Mouse (Mus musculus): ENCODE measurements at regions not wholly inside any gene's neighbourhood (a gene's known extent, or its start where the extent isn't known, plus 50 kb on each side); places are given as distances from the start of the nearest gene placed in this dataset.

DNA sequence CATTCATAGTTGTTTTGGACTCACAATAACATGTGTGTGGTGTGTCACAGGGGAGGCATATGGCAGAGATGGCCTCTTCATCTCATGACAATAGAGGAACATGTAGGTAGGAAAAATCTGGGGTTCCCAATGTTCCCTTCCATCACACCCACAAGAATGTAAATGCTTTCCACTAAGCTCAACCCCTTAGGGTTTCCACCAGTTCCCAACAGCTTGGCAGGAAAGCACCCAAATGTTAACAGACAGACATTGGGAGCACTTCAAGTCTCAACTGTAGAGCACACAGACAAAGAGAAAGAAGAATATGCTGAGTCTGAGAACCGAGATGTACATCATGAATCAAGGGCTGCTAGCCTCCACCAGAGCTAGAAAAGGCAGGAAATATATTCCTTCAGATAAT lies 339.7 kb upstream of the Actbl2 start:
- no peak for ATAC-seq (ENCODE audit: extremely low read depth, insufficient number of reproducible peaks, low FRiP score, poor library complexity, severe bottlenecking)

- ATAC-seq (ENCODE audit: extremely low read depth, insufficient number of reproducible peaks, low FRiP score, poor library complexity, severe bottlenecking): no peak
Observed at GRCm38 (mm10) chr13:110923936-110924335, 330.9 kb upstream of the Actbl2 start.

DNA sequence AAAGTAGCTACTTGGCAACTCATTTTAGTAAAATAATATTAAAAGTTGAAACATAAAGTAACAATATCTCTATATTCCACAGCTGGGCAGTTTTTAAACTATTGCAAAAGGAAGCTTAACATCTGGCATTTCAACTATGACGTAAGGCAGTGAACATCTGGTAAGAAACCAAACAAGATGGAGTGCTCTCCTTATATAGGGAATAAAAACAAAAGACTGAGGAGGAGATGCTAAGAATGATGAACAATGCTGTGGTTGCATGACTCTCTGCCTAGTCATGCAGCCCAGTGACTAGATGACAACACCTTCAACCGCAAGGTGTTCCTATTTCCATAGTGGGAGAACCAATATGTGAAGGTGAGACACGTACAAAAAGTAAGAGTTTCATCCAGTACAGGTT lies 329.9 kb upstream of the Actbl2 start:
- no peak for ATAC-seq (ENCODE audit: extremely low read depth, insufficient number of reproducible peaks, low FRiP score, poor library complexity, severe bottlenecking)

DNA sequence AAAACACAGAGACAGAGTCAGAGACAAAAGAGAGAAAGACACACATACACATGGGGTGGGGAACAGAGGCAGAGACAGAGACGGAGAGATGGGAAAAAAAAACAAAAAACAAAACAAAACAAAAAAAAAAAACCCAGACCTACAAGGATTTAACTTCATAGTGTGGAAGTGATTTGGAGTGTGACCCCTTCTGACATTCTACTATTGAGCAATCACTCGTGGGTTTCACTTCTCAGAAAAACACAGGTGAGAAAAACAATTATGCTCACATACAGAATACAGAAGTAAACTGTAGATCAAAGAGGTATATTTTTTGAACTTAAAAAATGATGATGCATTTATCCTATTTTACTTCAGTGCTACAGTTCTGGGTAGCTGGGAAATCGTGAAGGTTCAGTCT lies 326.7 kb upstream of the Actbl2 start:
- ATAC-seq (ENCODE audit: extremely low read depth, insufficient number of reproducible peaks, low FRiP score, poor library complexity, severe bottlenecking): no peak

GRCm38 (mm10) chr13:110928894-110929293 lies 325.9 kb upstream of the Actbl2 start:
- no peak for ATAC-seq (ENCODE audit: extremely low read depth, insufficient number of reproducible peaks, low FRiP score, poor library complexity, severe bottlenecking)

DNA sequence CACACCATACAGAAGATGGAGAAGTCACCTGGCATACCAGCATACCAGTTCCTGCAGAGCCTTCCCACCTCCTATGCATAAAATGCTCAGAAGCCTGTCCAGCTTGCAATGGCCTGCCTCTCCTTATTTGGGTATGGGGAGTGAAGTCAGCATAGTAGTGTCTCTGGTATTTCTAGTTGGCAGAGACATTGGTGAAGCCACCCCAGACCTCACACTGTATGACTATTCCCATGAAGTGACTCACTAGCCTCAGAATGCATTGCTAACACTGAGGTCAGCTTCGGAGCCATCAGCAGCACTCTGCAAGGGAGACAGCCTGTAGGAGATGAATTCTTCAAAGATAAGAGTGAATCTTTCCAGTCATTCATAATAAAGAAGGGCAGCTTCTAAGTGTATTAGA lies 325.2 kb upstream of the Actbl2 start:
- no peak for ATAC-seq (ENCODE audit: extremely low read depth, insufficient number of reproducible peaks, low FRiP score, poor library complexity, severe bottlenecking)

- ATAC-seq (ENCODE audit: extremely low read depth, insufficient number of reproducible peaks, low FRiP score, poor library complexity, severe bottlenecking): no peak
Observed at GRCm38 (mm10) chr13:110941587-110941986, 313.2 kb upstream of the Actbl2 start.

DNA sequence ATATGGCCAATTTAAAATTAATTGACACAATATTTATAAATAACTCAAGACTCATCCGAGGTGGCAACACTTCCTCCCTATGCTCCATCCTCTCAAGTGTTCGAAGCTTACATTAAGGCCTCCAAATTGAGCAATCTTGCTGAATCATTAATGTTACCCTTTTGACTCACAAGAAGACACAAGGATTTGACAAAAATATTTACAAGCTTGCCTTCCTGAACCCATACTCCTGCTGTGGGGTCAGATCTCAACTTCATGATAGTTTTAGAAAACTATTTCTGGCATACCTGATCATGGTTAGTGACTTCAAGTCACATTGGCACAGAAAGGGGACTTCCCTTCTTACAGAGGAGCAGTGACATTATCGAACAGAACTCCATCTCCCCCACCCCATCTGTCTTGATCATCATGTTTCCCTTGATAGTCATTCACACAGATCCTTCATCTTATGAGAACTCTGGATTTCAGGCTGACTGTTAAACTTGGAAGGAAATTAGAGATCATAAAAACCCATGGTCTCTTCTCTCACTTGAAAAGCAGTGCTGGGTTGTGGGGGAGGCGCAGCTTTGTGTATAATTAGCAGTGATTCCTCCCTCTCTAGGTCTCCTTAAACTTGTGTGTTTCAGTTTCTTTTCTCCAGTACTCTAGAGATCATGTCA lies 311.7 kb upstream of the Actbl2 start:
- ATAC-seq (ENCODE audit: extremely low read depth, insufficient number of reproducible peaks, low FRiP score, poor library complexity, severe bottlenecking): no peak

DNA sequence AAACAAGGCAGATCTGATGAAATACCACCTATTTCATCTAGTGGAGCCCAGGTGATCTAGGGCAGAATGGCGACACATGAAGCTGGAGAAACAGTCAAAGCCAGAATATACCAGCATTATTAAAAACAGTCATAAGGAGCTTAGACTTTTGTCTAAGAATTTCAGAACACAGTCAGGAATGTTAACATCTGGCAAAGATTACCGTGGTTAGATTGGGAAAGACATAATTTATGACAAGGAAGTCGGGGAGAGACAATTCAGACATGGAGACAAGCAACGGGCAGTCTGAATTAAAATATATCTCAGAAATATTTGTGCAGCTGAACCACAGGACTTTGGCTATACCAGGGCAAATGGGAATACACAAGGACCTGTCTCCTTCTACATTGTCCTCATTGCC lies 310.8 kb upstream of the Actbl2 start:
- ATAC-seq (ENCODE audit: extremely low read depth, insufficient number of reproducible peaks, low FRiP score, poor library complexity, severe bottlenecking): no peak

DNA sequence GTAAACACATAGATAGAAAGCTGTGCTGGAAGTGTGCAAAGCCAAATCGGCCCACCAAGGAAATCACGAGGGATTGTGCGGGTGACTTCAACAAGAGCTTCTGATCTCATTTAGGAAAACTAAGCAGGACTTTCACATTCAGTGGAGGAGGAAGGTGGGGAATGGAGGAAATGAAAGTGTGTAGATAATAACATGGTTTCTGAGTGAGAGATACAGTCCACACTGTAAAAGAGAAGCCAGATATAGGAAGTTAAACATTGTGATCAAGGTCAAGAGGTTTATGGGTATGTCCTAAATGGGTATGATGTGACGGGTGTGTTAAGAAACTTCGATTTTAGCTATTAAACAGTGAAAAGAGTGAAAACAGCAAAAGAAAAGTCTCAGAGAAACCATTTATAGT lies 310.1 kb upstream of the Actbl2 start:
- ATAC-seq (ENCODE audit: extremely low read depth, insufficient number of reproducible peaks, low FRiP score, poor library complexity, severe bottlenecking): no peak

- ATAC-seq (ENCODE audit: extremely low read depth, insufficient number of reproducible peaks, low FRiP score, poor library complexity, severe bottlenecking): peak; percentile 71
Observed at GRCm38 (mm10) chr13:110960212-110960611, 294.6 kb upstream of the Actbl2 start.

GRCm38 (mm10) chr13:110967109-110967508 lies 287.7 kb upstream of the Actbl2 start:
- no peak for ATAC-seq (ENCODE audit: extremely low read depth, insufficient number of reproducible peaks, low FRiP score, poor library complexity, severe bottlenecking)

GRCm38 (mm10) chr13:110967626-110968506 lies 286.9 kb upstream of the Actbl2 start:
- ATAC-seq (ENCODE audit: extremely low read depth, insufficient number of reproducible peaks, low FRiP score, poor library complexity, severe bottlenecking): peak; percentile 94

DNA sequence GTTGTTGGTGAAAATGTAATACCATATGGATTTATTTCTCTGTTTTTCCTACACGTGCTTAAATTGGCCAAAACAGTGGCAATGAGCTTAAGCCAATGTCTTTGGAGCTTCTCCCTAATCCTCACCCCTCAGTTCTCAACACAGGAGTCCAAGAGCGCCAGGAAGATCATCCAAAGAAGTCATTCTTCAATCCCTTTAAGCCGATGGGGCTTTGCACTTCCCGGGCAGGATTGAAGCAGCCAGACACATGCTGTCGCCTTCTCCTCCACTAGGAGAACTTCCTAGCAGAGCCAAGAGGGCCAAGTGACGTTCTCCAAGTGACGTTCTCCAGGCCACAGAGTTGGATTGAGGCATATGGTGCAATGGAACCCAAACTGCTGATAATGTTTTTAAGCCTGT lies 286.3 kb upstream of the Actbl2 start:
- ATAC-seq (ENCODE audit: extremely low read depth, insufficient number of reproducible peaks, low FRiP score, poor library complexity, severe bottlenecking): no peak

DNA sequence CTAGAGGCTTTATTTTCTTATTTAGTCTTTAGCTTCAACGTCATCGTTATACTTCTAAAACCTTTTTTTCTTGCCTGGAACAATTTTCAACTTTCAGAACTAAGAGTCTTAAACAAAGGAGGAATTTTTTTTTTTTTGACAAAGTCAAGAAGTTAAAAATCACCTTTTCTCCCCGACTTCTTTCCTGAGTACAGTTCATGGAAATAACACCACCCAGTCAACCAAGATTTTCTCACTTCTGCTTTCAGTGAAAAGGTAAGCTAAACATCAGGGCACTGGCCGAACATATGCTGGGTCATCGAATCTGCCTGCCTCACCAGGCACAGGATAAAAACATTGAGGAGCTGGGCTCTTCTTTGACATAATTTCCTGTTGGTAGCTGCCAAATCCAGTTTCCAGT lies 277.4 kb upstream of the Actbl2 start:
- ATAC-seq (ENCODE audit: extremely low read depth, insufficient number of reproducible peaks, low FRiP score, poor library complexity, severe bottlenecking): no peak

- ATAC-seq (ENCODE audit: extremely low read depth, insufficient number of reproducible peaks, low FRiP score, poor library complexity, severe bottlenecking): no peak
Observed at GRCm38 (mm10) chr13:110978022-110978421, 276.8 kb upstream of the Actbl2 start.

- no peak for ATAC-seq (ENCODE audit: extremely low read depth, insufficient number of reproducible peaks, low FRiP score, poor library complexity, severe bottlenecking)
Observed at GRCm38 (mm10) chr13:110990677-110991076, 264.1 kb upstream of the Actbl2 start.

GRCm38 (mm10) chr13:110991121-110991520 lies 263.7 kb upstream of the Actbl2 start:
- ATAC-seq (ENCODE audit: extremely low read depth, insufficient number of reproducible peaks, low FRiP score, poor library complexity, severe bottlenecking): no peak

DNA sequence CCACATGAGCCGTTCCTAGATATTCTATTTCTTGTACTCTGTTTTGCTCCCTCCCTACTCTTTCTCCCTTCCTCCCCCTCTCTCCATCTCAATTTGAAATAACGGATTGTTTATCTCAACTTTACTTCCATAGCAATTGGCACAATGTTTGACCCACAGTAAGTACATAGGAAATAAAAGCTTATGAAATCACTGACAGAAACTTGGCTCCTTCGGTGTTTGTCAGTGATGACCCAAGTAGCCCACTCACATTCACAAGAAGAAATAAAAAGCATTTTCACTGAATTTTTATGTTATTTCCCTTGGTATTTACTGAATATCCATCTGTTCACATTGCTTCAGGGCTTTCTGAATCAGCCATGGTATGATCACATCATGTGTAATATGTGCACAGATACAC lies 260.2 kb upstream of the Actbl2 start:
- ATAC-seq (ENCODE audit: extremely low read depth, insufficient number of reproducible peaks, low FRiP score, poor library complexity, severe bottlenecking): no peak

DNA sequence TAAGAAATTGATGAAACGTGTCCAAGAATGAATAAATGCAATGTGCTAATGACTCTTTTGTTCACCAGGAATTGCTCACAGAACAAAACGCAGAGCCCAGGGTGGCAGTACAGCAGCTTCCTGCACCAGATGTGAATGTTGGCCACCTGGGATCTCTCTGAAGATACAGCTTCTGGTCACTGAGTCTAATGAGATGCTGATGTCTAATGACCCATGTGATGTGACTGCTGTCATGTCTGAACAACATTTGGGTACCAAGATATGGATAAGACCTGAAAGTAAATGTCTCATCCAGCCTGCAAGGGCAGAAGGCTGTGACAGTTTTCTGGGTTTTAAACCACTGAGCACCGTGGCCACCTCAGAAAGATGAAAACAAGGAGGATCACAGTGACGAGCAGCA lies 252.1 kb upstream of the Actbl2 start:
- no peak for ATAC-seq (ENCODE audit: extremely low read depth, insufficient number of reproducible peaks, low FRiP score, poor library complexity, severe bottlenecking)

Measured in neutrophil, adult 5-6 weeks (primary cell).